Mouse (Mus musculus): ENCODE data around the gene Vmn2r44.
"Not testable (repeated sequence)": the region's sequence is repeated elsewhere in the genome, so short reads cannot be mapped to it uniquely, and the experiment has no call there.

Gene Vmn2r44

GRCm38 (mm10) chr7:8383233-8383632 lies at the start of gene Vmn2r44:
TSS of gene Vmn2r44 (minus strand) at chr7:8383333.
- CTCF ChIA-PET: not testable (repeated sequence)

DNA sequence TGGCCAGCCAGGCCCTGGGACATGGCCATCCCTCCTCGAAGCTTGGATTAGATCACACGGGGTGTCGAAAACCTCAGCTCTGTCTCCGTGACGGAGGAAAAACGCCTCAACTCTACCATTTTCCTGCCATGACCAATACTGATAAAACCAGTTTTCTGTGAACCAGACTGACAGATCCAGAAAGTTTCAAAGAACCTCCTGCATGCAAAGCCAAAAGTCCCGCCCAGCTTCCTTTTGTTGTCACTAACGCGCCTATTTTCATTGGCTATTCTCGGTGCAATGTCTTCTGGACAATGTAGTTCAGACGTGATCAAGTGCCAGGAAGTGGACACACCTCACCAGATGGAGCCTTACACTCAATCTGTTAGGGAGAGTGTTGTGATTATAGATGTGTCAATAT lies 25.3 kb downstream of the Vmn2r44 start:
- CTCF ChIA-PET: not testable (repeated sequence)
